Comparison of ENCODE assay signal across 1 mouse cellular context in genomic region chr14:50788157-50788556, GRCm38 (mm10).
TF ChIP-seq lines count a peak whose summit lies in the region.

No protein-coding gene starts in this region.

TF ChIP-seq in MEL, 35 proteins besides CTCF, POLR2A, EP300 and RAD21:
- TF ChIP-seq USF1 (IDR thresholded peaks at IDR 0.05; ENCODE audit: low read depth, low read length) (no peak), ZMIZ1 (IDR thresholded peaks at IDR 0.05; ENCODE audit: low read depth, low read length) (no peak), E2F4 (IDR thresholded peaks at IDR 0.05; ENCODE audit: borderline replicate concordance, low read depth, low read length) (no peak), SMC3 (IDR thresholded peaks at IDR 0.05; ENCODE audit: low read depth, low read length) (0 out of 2 replicates have a peak, but pooled peaks have one; percentile 22), POLR2AphosphoS2 (IDR thresholded peaks at IDR 0.05; ENCODE audit: low read length) (peak; percentile 42)
